Mouse (Mus musculus) ES-Bruce4 (cell line): ENCODE results near the gene Ankdd1b.

Experiments
- CTCF ChIP-seq: IDR thresholded peaks from one replicate; pipeline ENCODE4 v1.8.1; 2011; ENCODE audit warnings: low read depth, low read length
- EP300 ChIP-seq: IDR thresholded peaks from 2 replicates; pipeline ENCODE4 v1.6.1; 2011; ENCODE audit warnings: low read depth, low read length; ENCODE audit not compliant: insufficient read depth
- POLR2A ChIP-seq: IDR thresholded peaks from one replicate; pipeline ENCODE4 v1.8.1; 2011; ENCODE audit warnings: low read length; ENCODE audit not compliant: insufficient read depth

- TF ChIP-seq CTCF, result no peak
- no peak for TF ChIP-seq POLR2A
- TF ChIP-seq EP300, result no peak
Observed at GRCm38 (mm10) chr13:96462644-96463043, 8.4 kb downstream of the Ankdd1b start.
